Mouse (Mus musculus): ENCODE results near the gene Armcx3.
"Not testable (repeated sequence)": the region's sequence is repeated elsewhere in the genome, so short reads cannot be mapped to it uniquely, and the experiment has no call there.

Armcx3 gene

GRCm38 (mm10) chrX:134756434-134757292 is at the start of gene Armcx3:
Armcx3 (plus strand) TSS chrX:134756595.
- DNase-seq (ENCODE audit: low spot score in 2 of 2), result peak; percentile 48 to 50

- no peak for DNase-seq (ENCODE audit: low spot score in 2 of 2)
These were observed 39.5 kb upstream of the Armcx3 start for GRCm38 (mm10) chrX:134716863-134717262.

- peak; percentile 61 to 77 for DNase-seq (ENCODE audit: low spot score in 2 of 2)
These were observed 38.6 kb upstream of the Armcx3 start, which contains the start of gene Armcx1 for GRCm38 (mm10) chrX:134717752-134718308. Armcx1 (plus strand) TSS chrX:134717963.

GRCm38 (mm10) chrX:134718524-134718923 is 37.9 kb upstream of the Armcx3 start:
- peak; percentile 50 to 52 for DNase-seq (ENCODE audit: low spot score in 2 of 2)

GRCm38 (mm10) chrX:134723762-134724161 is 32.6 kb upstream of the Armcx3 start:
- not testable (repeated sequence) for DNase-seq (ENCODE audit: low spot score in 2 of 2)

- DNase-seq (ENCODE audit: low spot score in 2 of 2), result no peak
These were observed 26.6 kb upstream of the Armcx3 start for GRCm38 (mm10) chrX:134729778-134730177.

- DNase-seq (ENCODE audit: low spot score in 2 of 2), result no peak
These were observed 18.6 kb upstream of the Armcx3 start for GRCm38 (mm10) chrX:134737796-134738195.

- no peak for DNase-seq (ENCODE audit: low spot score in 2 of 2)
These were observed 17.2 kb upstream of the Armcx3 start for GRCm38 (mm10) chrX:134739160-134739559.

- DNase-seq (ENCODE audit: low spot score in 2 of 2), result no peak
These were observed 14.5 kb upstream of the Armcx3 start for GRCm38 (mm10) chrX:134741862-134742261.

GRCm38 (mm10) chrX:134746459-134746858 is 9.9 kb upstream of the Armcx3 start:
- peak; percentile 35 to 53 for DNase-seq (ENCODE audit: low spot score in 2 of 2)

- peak; percentile 36 to 60 for DNase-seq (ENCODE audit: low spot score in 2 of 2)
These were observed 5.4 kb upstream of the Armcx3 start, which contains the start of gene Armcx6 for GRCm38 (mm10) chrX:134750764-134751592. Armcx6 (minus strand) TSS chrX:134751417.

GRCm38 (mm10) chrX:134751910-134752309 is 4.5 kb upstream of the Armcx3 start:
- no peak for DNase-seq (ENCODE audit: low spot score in 2 of 2)

GRCm38 (mm10) chrX:134752584-134752983 is 3.8 kb upstream of the Armcx3 start:
- DNase-seq (ENCODE audit: low spot score in 2 of 2), result no peak

- DNase-seq (ENCODE audit: low spot score in 2 of 2), result no peak
These were observed 1.0 kb downstream of the Armcx3 start for GRCm38 (mm10) chrX:134757293-134757995.

GRCm38 (mm10) chrX:134763428-134764198 is 7.2 kb downstream of the Armcx3 start:
- not testable (repeated sequence) for DNase-seq (ENCODE audit: low spot score in 2 of 2)

GRCm38 (mm10) chrX:134787728-134788127 is 31.3 kb downstream of the Armcx3 start:
- no peak for DNase-seq (ENCODE audit: low spot score in 2 of 2)

GRCm38 (mm10) chrX:134807833-134808754 is 51.7 kb downstream of the Armcx3 start:
- DNase-seq (ENCODE audit: low spot score in 2 of 2), result peak; percentile 36 to 38

GRCm38 (mm10) chrX:134808755-134809224 is 52.4 kb downstream of the Armcx3 start, which contains the start of gene Armcx2:
Armcx2 (minus strand) TSS chrX:134809221.
- peak; percentile 32 to 63 for DNase-seq (ENCODE audit: low spot score in 2 of 2)

Measured in frontal cortex, postnatal 36 days (tissue).